Mouse (Mus musculus) left cerebral cortex, adult 18-20 months (tissue): ENCODE measurements around the gene Sox13. TPM values are rescaled to one million over a fixed set of nuclear protein-coding genes. Genes with fewer than 3 reads are reported as not detected.
A peak's percentile ranks its signal among the peaks of the same experiment; 100 is the strongest.

Experiments used
- DNase-seq, 2 experiments: peaks; one replicate each; pipeline ENCODE4 v3.0.0; 2021 to 2022; ENCODE audit warnings: low spot score in 2 of 2, mixed read lengths in 1 of 2
- total RNA-seq, 2 experiments: library from RNA; stranded (reverse); gene quantifications; 2 replicates each; pipeline ENCODE4 v1.2.3; 2021

Sox13 gene
- total RNA-seq, 2 experiments from 2014 or later: 9.2 to 11.9 TPM

DNA sequence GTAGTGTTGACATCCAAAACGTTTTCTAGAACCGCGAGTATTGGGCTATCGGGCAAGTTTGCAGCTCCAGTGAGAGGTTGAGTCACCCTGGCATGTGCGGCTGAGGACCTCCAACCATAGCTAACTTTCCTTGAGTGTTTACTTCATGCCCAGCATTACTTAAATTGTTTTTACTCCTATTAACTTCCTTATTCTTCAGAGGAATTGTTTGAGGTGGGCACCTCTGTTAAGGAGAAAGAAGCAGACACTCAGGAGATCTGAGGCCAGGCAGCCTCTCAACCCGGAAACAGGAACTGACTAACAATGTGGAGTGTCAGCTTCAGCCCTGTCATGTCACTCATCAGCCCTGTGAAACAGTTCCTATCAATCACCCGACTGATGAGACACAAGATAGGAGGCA lies 17.6 kb downstream of the Sox13 start:
- no peak for DNase-seq

DNA sequence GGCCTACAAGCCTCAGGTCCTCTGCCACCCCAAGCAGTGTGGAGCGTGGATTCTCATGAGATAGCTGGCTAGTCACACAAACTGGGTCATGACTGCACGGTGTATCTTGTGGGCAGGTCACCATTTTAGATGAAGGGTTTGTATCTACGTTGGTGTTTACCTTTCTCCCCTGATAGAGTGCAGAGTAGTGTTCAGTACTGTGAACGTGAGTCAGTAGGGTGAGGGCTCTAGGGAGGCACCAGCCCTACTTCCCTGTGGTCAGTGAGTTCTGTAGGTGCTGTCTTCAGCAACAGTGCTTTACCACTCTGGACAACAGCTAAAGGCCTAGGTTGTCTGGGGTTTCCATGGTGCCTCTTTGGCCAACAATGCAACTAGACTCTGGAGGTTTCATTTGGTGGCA lies 20.2 kb downstream of the Sox13 start:
- DNase-seq: no peak

GRCm38 (mm10) chr1:133400014-133400725 lies 24.0 kb downstream of the Sox13 start:
- no peak for DNase-seq

- DNase-seq: no peak
Measured at GRCm38 (mm10) chr1:133397483-133398237, 26.5 kb downstream of the Sox13 start.

DNA sequence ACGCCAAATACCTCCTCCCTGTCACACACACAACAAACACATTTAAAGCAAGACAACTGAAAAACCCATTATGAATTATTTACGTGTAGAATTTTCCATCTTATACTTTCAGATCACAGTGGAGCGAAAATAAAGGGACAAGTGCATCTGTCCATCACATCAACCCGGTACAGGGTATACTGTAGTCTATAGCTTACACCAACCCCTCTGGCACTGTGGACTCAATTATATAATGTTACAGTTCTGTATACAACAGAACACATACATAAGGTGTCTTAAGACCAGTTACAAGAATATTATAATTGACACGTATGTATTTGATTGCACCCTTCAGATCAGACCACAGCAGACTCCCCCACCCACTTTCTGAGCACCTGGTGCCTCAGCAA lies 27.1 kb downstream of the Sox13 start:
- no peak for DNase-seq

- no peak for DNase-seq
Measured at GRCm38 (mm10) chr1:133396693-133397092, 27.5 kb downstream of the Sox13 start.

GRCm38 (mm10) chr1:133394702-133395101 lies 29.5 kb downstream of the Sox13 start:
- no peak for DNase-seq

DNA sequence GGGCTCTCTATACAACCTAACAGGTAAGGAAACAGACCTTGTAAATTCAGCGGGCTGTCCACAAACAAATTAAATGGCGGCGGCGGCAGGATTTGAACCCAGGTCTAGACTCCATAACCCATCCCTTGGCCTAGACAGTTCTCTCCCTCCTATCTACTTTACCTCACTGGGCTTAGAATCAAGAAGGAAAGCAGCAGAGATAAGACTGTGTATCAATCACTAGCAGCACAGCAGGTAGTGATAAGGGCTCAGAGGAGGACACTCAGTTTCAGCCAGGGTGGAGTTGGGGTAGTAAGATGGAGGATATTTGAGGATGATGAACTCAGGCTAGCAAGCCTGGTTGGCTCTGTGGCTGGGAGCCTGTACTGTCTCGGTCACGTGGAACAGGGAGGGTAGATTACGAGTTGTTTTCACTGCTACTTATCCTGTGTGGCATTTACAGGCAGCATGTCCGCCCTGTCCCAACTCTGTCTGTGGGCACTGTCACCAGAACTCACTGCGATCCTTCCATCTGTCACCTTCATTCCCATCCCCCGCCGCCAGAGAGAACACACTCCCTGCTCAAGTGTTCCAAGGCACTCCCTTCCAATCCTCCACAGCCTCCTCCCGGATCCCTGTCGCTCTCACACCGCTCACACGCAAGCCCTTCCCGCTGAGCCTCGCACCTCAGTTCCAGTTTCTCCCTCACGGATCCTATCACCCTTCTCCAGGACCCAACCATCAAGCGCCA lies 36.5 kb downstream of the Sox13 start:
- no peak for DNase-seq

- DNase-seq: no peak
Measured at GRCm38 (mm10) chr1:133386209-133386608, 38.0 kb downstream of the Sox13 start.

DNA sequence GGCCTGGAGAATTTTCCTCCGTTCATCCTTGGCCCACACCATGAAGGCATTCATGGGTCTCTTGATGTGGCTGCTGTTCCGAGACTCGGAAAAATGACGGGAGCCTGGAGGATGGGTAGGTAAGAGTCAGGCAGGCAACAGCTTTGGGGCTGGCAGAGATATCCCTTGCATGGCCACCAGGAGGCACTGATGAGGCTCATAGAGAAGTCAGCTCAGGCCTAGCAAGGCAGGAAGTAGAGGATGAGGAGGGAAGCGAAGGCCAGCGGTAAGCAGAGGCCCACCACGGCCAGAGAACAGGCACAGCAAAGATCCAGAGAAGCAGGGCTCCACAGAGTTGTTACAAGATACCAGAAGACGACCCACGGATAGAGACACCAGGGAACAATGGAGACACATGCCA lies 38.7 kb downstream of the Sox13 start:
- DNase-seq: peak; percentile 53 to 71

GRCm38 (mm10) chr1:133383157-133383783 lies 40.9 kb downstream of the Sox13 start:
- no peak for DNase-seq

DNA sequence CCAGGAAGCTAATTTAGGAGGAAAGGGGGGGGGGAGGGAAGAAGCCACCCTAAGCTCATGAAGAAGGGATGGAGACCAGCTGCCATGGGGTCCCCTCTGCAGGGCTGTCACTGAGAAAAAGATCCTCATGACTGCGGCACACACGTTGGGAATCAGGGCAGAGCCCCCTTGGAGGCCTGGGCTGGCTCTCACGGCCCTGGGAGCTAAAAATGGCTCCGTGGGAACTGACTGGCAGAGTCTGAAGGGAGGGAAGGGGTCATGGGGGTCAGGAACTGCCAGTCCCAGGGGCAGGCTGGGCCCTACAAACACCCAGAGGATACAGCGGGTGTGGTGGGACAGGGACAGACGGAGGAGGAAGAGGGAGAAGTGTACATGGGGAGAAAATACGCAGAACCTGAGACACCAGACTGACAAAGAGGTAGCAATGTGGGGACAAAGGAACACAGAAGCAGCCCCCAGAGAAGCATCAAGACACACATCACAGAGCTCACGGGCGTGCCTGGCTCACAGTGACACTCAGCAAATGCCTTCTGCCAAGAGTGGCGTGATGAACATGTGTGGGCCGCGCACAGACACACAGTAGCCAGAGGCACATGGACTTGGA lies 41.5 kb downstream of the Sox13 start:
- DNase-seq: no peak

DNA sequence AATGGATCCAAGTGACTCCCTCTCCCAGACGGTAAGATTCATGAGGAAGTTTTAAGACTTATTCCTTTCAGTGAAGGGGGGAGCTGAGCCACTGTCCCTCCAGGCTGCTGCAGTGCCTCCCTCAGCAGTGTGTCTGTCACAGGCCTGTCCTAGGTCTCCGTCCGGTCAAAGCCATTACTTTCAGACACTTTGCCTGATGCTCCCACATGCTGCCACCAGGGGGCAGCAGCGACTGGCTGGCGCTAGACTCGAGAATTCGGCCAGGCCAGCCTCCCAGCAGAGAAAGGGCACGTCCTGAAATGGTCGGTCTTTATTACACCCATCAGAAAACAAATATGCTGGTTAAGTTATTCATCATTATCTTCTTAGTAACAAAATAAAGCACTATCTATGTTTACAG lies 42.2 kb downstream of the Sox13 start:
- no peak for DNase-seq

- no peak for DNase-seq
Measured at GRCm38 (mm10) chr1:133380347-133381065, 43.7 kb downstream of the Sox13 start.

GRCm38 (mm10) chr1:133379986-133380320 lies 44.2 kb downstream of the Sox13 start:
- DNase-seq: no peak

GRCm38 (mm10) chr1:133379254-133379985 lies 44.8 kb downstream of the Sox13 start:
- no peak for DNase-seq

DNA sequence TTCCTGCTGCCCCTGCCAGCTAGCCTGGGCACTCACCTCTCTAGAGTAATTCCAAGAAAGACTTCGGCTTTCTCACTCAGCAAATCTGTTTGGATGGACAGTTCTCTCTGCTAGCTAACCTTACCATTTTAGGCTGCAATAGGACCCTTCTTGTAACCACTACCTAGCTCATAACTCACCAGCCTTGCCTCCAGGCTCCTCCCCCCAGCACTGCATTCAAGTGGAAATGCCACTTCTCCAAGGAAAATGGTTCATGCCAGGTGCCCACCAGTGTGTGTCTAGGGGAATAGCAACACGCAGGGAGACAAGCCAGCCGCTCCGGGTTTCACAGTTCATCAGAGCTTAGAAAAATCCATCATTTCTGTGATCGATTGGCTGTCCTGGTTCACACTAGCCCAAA lies 46.6 kb downstream of the Sox13 start:
- DNase-seq: no peak

GRCm38 (mm10) chr1:133375696-133376346 lies 48.4 kb downstream of the Sox13 start:
- no peak for DNase-seq

DNA sequence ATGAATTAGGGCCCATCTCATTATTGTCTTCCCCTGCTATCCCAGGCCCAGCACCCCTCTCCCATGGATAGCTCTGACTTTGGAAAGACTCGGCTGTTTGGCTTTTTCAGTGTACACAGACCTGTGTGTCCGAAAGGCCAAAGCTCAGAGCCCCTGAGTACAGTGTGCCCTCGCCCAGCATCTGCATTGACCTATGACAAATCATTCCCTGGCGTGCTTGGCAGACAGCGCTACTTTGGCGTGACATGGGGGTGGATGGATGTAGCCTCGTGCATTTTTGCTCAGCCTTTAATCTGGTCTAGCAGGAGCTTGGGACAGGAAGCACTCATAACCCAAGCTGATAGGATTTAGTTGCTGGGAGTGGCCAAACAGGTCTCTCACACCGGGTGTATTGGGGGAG lies 52.1 kb downstream of the Sox13 start:
- no peak for DNase-seq
